Mouse (Mus musculus) gastrocnemius, adult 2 months (tissue): ENCODE results near the gene Mtrex. TPM values are rescaled to one million over a fixed set of nuclear protein-coding genes. Genes with fewer than 3 reads are reported as not detected.

Source experiments
- DNase-seq: peaks from one replicate; pipeline ENCODE4 v3.0.0; 2022
- H3K27ac ChIP-seq: fragments of 200-600 bp; 2 replicates; pipeline ENCODE4 v1.8.1; 2022; ENCODE audit warnings: mild to moderate bottlenecking
- H3K4me3 ChIP-seq: fragments of 200-600 bp; 2 replicates; pipeline ENCODE4 v1.8.1; 2022; ENCODE audit warnings: mild to moderate bottlenecking, moderate library complexity
- CTCF ChIP-seq: fragments of 200-600 bp; IDR thresholded peaks from 2 replicates; pipeline ENCODE4 v1.8.1; 2022; ENCODE audit warnings: antibody characterized with exemption, mild to moderate bottlenecking, moderate library complexity
- intact Hi-C: fragments of 180-260 bp; cut with DNase I; formaldehyde crosslinking; loops from one replicate; pipeline ENCODE4 v1.15.1; 2025
- total RNA-seq, 2 experiments: library from RNA; stranded (reverse); gene quantifications; 2 replicates each; pipeline ENCODE4 v1.2.3; 2021

Gene Mtrex
- total RNA-seq, 2 experiments from 2014 or later, result 29.5 to 31.1 TPM

DNA sequence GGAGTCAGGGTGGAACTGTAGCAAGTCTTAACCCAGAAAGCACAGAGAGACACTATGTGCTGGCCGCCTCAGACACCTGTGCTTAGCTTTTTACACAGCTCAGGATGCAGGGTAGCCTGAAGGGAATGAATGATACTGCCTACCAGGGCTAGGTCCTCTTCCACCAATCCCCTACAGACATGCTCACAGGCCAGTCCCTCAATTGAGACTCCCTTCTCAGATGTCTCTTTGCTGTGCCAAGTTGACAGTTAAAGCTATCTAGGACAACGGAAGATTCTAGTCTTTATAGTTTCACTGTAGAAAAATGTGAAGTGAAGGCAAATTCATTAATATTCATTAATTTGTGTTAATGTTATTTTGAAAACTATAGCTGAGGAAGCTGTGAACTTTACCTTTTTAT, 90.2 kb downstream of the Mtrex start:
- DNase-seq, result peak; percentile 30
- H3K27ac ChIP-seq, result peak overlapping the region; percentile 56
- no peak for TF ChIP-seq CTCF
- H3K4me3 ChIP-seq, result no peak overlapping the region
- intact Hi-C loops, result no loop called here

GRCm38 (mm10) chr13:112835113-112835512, 92.1 kb downstream of the Mtrex start:
- Histone ChIP-seq H3K4me3 (peak overlapping the region; percentile 50), H3K27ac (peak overlapping the region; percentile 82)
- TF ChIP-seq CTCF, result no peak
- DNase-seq, result peak; percentile 83
- intact Hi-C loops, result no loop called here

DNA sequence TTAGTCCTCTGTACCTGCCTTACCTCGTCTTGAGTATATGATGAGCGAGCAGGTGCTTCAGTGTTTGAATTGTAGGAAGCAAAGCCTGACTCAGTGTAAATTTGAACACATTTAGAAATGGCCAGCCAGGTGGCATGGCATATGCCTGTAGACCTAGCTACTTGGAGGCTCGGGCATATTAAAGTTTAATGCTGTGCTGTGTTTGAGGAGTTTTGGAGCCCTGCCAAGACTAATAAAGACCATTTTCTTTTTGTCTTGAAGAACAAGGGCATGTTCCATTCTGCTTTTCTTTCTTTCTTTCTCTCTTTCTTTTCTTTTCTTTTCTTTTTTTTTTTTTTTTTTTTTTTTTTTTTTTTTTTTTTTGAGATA, 93.3 kb downstream of the Mtrex start:
- DNase-seq, result no peak
- intact Hi-C loops, result no loop called here
- TF ChIP-seq CTCF, result no peak
- H3K27ac ChIP-seq, result no peak overlapping the region
- no peak overlapping the region for H3K4me3 ChIP-seq

DNA sequence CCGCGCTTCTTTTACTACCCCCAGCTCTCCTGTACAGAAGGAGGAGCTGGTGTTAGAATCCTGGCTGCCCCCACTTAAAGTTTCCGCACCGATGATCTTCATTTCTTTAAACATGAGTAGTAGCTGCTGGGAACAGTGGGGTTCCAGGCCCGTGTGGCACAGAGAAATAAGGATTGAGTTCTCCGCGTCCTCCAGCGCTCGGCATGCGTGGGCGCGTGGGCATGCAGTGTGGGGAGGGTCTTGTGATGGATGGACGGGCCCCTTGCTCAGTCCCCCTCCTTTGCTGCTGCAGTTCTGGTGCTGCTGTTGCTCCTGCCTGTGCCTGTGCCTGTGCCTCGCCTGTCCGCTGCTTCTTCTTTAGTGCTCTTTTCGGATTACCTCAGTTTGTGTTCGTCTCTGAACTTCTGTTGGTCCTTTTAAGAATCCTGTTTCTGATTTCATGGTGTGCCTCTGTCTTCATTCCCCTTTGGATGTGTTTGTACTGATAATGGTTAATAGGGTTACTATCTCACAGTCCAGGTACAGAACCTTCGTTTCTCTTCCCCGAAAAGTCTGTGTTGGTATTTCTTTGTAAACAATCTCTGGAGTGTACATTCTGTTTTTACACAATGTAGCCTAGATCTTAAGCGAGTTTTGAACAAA, 93.8 kb downstream of the Mtrex start:
- intact Hi-C loops, result no loop called here
- H3K27ac ChIP-seq, result no peak overlapping the region
- H3K4me3 ChIP-seq, result no peak overlapping the region
- no peak for TF ChIP-seq CTCF
- no peak for DNase-seq

DNA sequence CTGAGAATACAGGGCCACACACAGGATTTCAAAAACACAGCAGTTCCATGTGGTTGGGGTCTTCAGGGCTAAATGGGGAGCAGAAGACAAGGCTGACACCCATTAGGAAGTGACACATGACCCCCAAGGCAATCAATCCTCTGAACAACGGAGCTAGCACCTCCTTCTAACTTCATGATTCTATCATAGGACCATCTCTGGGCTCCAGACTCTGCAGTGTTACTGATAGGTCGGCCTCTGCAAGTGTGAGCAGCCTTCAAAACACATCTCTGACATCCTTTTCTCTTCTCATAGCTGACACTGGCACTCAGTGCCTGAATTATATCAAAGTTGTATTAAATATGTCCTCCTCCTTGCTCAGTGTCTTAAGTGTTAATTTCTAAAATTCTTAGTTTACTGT, 94.6 kb downstream of the Mtrex start:
- DNase-seq, result no peak

GRCm38 (mm10) chr13:112829619-112830018, 97.6 kb downstream of the Mtrex start:
- DNase-seq, result no peak
- Histone ChIP-seq H3K4me3 (no peak overlapping the region), H3K27ac (peak overlapping the region; percentile 10; the same call in 1 of the 2 replicates)
- intact Hi-C loops, result no loop called here
- no peak for TF ChIP-seq CTCF

More for the DNA sequence above, 94.6 kb downstream of the Mtrex start:
- no peak overlapping the region for H3K4me3 ChIP-seq
- intact Hi-C loops, result no loop called here
- TF ChIP-seq CTCF, result no peak
- H3K27ac ChIP-seq, result no peak overlapping the region; the same call in 1 of the 2 replicates

GRCm38 (mm10) chr13:112825479-112825878, 101.7 kb downstream of the Mtrex start:
- DNase-seq, result no peak
- intact Hi-C loops, result no loop called here
- no peak for TF ChIP-seq CTCF
- Histone ChIP-seq H3K4me3 (no peak overlapping the region), H3K27ac (no peak overlapping the region)

GRCm38 (mm10) chr13:112823911-112824648, 103.1 kb downstream of the Mtrex start:
- intact Hi-C loops, result no loop called here
- peak overlapping the region; percentile 66 for H3K27ac ChIP-seq
- H3K4me3 ChIP-seq, result no peak overlapping the region

DNA sequence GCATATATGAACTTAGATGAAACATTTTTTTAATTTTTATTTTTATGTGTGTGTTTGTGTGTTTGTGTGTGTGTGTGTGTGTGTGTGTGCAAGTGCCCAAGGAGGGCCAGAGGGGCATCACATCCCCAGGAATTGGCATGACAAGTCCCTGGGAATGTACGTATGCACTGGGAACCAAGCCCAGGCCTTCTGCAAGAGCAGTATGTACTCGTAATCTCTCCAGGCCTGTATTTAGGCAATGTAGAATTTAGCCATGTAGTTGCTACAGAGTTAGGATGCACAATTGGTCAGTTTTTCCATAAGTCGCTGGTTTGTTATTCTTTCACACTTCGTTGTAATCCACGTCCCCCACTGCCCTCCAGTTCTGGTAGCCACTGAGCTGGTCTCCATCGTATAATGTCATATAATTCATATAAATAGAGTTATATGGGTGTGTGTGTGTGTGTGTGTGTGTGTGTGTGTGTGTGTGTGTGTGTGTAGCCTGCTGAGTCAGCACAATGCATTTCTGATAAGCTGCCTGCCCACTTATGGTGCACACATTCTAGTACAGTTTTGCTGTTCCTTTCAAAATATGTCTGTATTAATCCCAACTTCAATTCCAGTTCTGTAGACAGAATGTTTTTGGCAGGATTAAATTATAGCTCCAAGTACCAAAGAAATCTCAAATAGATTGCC, 103.8 kb downstream of the Mtrex start:
- intact Hi-C loops, result no loop called here
- TF ChIP-seq CTCF, result no peak
- no peak for DNase-seq
- peak overlapping the region; percentile 53 for H3K27ac ChIP-seq
- no peak overlapping the region for H3K4me3 ChIP-seq

More at GRCm38 (mm10) chr13:112823911-112824648, 103.1 kb downstream of the Mtrex start:
- TF ChIP-seq CTCF, result no peak
- DNase-seq, result peak; percentile 29

- no peak for TF ChIP-seq CTCF
- intact Hi-C loops, result no loop called here
- Histone ChIP-seq H3K27ac (peak overlapping the region; percentile 41; the same call in 1 of the 2 replicates), H3K4me3 (no peak overlapping the region)
- no peak for DNase-seq
These were observed 104.8 kb downstream of the Mtrex start for GRCm38 (mm10) chr13:112822413-112822812.

DNA sequence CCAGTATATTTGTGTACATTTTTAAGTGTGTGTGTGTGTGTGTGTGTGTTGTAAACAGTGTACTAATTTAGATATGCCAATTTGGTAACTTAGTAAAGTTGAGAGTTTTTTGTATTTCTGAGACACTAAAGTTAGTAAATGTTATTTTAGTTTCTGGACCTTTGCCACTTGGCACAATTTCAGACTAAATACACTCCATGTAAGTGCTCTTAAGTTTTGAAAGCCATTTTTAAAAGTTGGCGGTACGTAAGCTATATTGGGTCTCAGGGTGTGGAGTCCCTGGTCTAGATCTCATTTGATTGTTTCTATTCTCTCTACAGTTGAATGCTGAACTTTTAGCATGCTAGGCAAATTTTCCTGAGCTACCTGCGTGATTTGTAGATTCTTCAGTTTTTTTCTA, 109.1 kb downstream of the Mtrex start:
- TF ChIP-seq CTCF, result no peak
- intact Hi-C loops, result no loop called here
- Histone ChIP-seq H3K27ac (no peak overlapping the region; the same call in 1 of the 2 replicates), H3K4me3 (no peak overlapping the region)
- no peak for DNase-seq

Other genes with a start within 250 kb of the Mtrex start
- gene Plpp1, start 126.6 kb downstream of the Mtrex start, total RNA-seq, result 10 to 100 TPM; 35.6 to 49.4 TPM
- gene Dhx29, start 56 bp upstream of the Mtrex start, total RNA-seq, result 10 to 100 TPM; 13.4 to 16.0 TPM
- not detected for gene Ccno, start 60.4 kb upstream of the Mtrex start, total RNA-seq
- not detected for gene Mcidas, start 66.4 kb upstream of the Mtrex start, total RNA-seq
- gene Cdc20b, start 107.7 kb upstream of the Mtrex start, total RNA-seq, result not detected
- gene Gpx8, start 119.0 kb upstream of the Mtrex start, total RNA-seq, result 10 to 100 TPM in 1 of 2 experiments, 1 to 10 TPM in 1; 5.5 to 10.6 TPM
- gene Gzma, start 173.6 kb upstream of the Mtrex start, total RNA-seq, result not detected